Mouse (Mus musculus) small intestine, adult 2 months (tissue): ENCODE results near the gene Gm10160.

ENCODE experiments used
- CTCF ChIP-seq: fragments of 200-500 bp; IDR thresholded peaks from 2 replicates; pipeline ENCODE4 v1.5.1; 2012; ENCODE audit warnings: low read depth, mild to moderate bottlenecking, control low read depth, inconsistent platforms, low read length, moderate library complexity, mixed read lengths; ENCODE audit not compliant: insufficient replicate concordance, insufficient read length; ENCODE audit errors: extremely low read depth
- POLR2A ChIP-seq: fragments of 200-500 bp; IDR thresholded peaks from 2 replicates; pipeline ENCODE4 v1.6.1; 2012; ENCODE audit warnings: low read depth, mild to moderate bottlenecking, control low read depth, inconsistent platforms, low read length, moderate library complexity

DNA sequence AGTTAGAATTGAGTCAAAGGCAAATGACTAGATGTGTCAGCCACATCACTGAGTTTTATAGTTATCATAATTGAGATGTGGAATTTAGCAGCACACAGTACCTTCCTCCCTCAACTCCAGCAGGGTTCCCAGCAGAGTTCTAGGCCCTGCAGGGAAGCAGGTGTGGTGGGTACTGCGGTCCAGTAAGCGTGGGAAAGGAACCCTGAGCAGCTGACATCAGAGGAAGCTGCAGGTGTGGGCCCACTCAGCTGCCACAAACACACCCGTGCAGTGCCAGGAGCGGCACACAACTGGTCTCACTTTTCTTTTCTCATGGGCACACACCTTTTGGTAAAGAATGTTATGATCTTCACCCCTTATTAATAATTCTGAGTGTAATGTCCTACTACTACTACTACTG is 25.2 kb upstream of the Gm10160 start:
- TF ChIP-seq CTCF = no peak
- TF ChIP-seq POLR2A = no peak
